Mouse (Mus musculus): ENCODE data around the gene Rbm43. TPM values are rescaled to one million over a fixed set of nuclear protein-coding genes. Genes with fewer than 3 reads are reported as not detected.
"Not testable (repeated sequence)": the region's sequence is repeated elsewhere in the genome, so short reads cannot be mapped to it uniquely, and the experiment has no call there.

Rbm43 gene
- polyA plus RNA-seq, 1 experiment from 2014 or later, result 3.6 TPM

DNA sequence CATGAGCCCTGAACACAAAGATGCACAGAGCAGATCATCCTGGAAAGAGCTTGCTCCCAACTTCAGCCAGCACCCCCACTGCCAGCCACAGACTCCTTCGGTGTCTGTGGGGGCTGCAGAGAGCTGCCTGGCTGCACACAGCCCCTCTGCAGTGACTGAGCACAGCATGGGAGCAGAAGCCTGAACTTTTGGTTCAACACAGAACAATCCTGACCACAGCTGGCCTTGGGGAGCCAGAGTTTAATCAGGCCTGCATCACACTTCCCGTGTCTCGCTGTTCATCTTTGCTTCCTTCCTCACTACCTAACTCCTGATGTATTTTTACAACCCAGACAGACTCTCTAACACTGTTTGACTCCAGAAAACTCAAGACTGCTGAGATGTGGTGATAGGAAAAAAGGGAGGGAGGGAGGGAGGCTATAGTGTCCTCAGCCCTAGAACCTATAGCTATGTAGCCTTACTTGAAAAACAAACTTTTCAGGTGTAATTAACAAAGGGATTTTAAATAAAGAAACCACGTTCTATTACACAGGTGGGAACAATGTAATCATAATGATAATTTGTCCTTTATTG is 27.3 kb downstream of the Rbm43 start:
- Histone ChIP-seq H3K27ac (replicated peaks) (no peak overlapping the region), H3K4me2 (no peak overlapping the region), H3K9me3 (no peaks in the 10 kb centered on the region), H3K4me1 (replicated peaks) (no peaks in the 10 kb centered on the region), H3K36me3 (no peaks in the 10 kb centered on the region), H3K27me3 (no peaks in the 10 kb centered on the region), H3K9ac (no peak overlapping the region), H3K4me3 (no peak overlapping the region)
- no peak for ATAC-seq (ENCODE audit: low read depth)
- 61% methylated on average over 4 of the region's 4 CpGs for WGBS

- no peak overlapping the region for H3K9ac ChIP-seq
- no peaks in the 10 kb centered on the region for H3K36me3 ChIP-seq
- H3K27ac ChIP-seq (replicated peaks), result no peak overlapping the region
- no peak overlapping the region for H3K4me3 ChIP-seq
- ATAC-seq (ENCODE audit: low read depth), result no peak
- H3K4me1 ChIP-seq (replicated peaks), result no peaks in the 10 kb centered on the region
- H3K4me2 ChIP-seq, result no peak overlapping the region
- 89% methylated on average over 8 of the region's 8 CpGs for WGBS
- H3K9me3 ChIP-seq, result no peaks in the 10 kb centered on the region
- H3K27me3 ChIP-seq, result no peaks in the 10 kb centered on the region
Observed at GRCm38 (mm10) chr2:51905637-51906036, 29.3 kb downstream of the Rbm43 start.

DNA sequence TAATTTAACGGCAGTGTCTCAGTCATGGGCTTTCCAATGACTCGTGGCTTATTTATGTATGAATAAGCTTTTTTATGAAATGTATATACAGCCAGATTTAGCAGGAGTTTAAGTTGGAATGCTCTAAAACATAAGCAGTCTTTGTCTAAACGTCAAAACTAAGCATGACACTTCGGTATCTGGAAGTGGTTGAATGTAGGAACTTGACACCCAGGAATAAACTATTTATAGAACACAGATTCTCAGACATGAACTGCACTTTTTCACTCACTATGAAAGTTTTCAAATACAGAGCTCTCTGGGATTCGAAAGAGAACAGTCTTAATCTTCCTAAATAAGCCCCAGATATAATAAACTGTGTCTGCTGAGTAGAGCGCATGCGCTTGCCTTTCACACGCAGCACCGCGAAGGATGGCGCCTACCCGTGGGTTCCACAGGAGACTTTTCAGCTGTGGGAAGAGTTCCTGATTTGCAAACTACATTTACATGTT is 42.5 kb downstream of the Rbm43 start:
- H3K9me3 ChIP-seq, result no peaks in the 10 kb centered on the region
- H3K27ac ChIP-seq (replicated peaks), result no peak overlapping the region
- ATAC-seq (ENCODE audit: low read depth), result no peak
- H3K4me3 ChIP-seq, result no peak overlapping the region
- no peaks in the 10 kb centered on the region for H3K4me1 ChIP-seq (replicated peaks)
- H3K4me2 ChIP-seq, result no peak overlapping the region
- no peaks in the 10 kb centered on the region for H3K27me3 ChIP-seq
- no peaks in the 10 kb centered on the region for H3K36me3 ChIP-seq
- H3K9ac ChIP-seq, result no peak overlapping the region
- 86% methylated on average over 12 of the region's 12 CpGs for WGBS

DNA sequence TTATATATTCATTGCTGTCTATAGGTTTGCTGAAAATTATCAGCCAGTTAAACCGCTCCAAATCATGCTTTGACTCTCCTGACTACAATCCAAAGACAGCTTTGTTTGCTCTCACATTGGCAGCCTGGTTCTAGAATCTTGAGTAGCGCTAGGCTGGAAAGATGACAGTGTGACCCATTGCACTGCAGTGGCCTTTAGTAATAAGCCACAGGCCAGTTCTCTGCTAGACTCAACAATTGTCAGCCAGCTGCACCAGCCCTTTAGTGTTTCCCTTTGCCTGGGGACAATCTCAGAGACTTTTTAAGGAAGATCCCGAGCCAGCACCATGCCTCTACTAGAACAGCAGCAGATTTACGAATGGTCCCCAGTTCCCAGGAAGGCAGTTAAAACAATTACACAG is 44.0 kb downstream of the Rbm43 start:
- Histone ChIP-seq H3K36me3 (no peaks in the 10 kb centered on the region), H3K4me1 (replicated peaks) (no peaks in the 10 kb centered on the region), H3K9ac (no peak overlapping the region), H3K27ac (replicated peaks) (no peak overlapping the region), H3K27me3 (no peaks in the 10 kb centered on the region), H3K4me3 (no peak overlapping the region), H3K9me3 (no peaks in the 10 kb centered on the region), H3K4me2 (no peak overlapping the region)
- WGBS, result 78% methylated on average over 4 of the region's 4 CpGs
- ATAC-seq (ENCODE audit: low read depth), result no peak

GRCm38 (mm10) chr2:51890139-51890538 is 44.8 kb downstream of the Rbm43 start:
- H3K4me2 ChIP-seq; H3K27me3 ChIP-seq; H3K9me3 ChIP-seq; H3K27ac ChIP-seq (replicated peaks); H3K4me1 ChIP-seq (replicated peaks); H3K36me3 ChIP-seq; H3K9ac ChIP-seq; ATAC-seq (ENCODE audit: low read depth); H3K4me3 ChIP-seq: not testable (repeated sequence)
- 98% methylated on average over 16 of the region's 26 CpGs for WGBS

DNA sequence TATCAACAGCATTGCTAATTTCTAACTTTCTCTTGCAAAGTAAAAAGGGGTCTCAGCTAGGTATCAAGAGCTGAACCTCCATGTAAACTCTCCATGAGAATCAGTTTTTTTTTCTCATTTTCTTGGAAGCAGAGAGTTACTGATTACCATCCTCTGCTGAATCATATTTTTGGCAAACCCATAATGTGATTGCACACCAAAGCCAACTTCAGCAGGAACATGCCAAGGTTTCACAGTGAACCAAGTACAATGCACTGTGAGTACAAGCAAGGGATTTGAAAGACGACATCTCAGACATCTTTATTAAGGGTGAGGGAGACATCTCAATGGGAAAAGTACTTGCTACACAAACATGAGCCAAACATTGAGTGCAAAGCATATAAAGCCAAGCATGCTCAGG is 54.8 kb downstream of the Rbm43 start:
- WGBS, result 85% methylated on average over 1 of the region's 1 CpGs
- Histone ChIP-seq H3K4me1 (replicated peaks) (no peaks in the 10 kb centered on the region), H3K4me3 (no peak overlapping the region), H3K36me3 (no peaks in the 10 kb centered on the region), H3K4me2 (no peak overlapping the region), H3K9ac (no peak overlapping the region), H3K9me3 (no peaks in the 10 kb centered on the region), H3K27ac (replicated peaks) (no peak overlapping the region), H3K27me3 (no peaks in the 10 kb centered on the region)
- no peak for ATAC-seq (ENCODE audit: low read depth)

Other genes with a start within 250 kb of the Rbm43 start
- 5.6 and 5.9 TPM in 2 replicates for gene Nmi, start 38.3 kb upstream of the Rbm43 start, polyA plus RNA-seq (2015; fragmentation: Nextera tagmentation; extraction: Ambion mirVana)
- 7.4 and 12.2 TPM in 2 replicates for gene Tnfaip6, start 102.8 kb upstream of the Rbm43 start, polyA plus RNA-seq (2015; fragmentation: Nextera tagmentation; extraction: Ambion mirVana)
- 19.8 and 20.2 TPM in 2 replicates for gene Rif1, start 137.7 kb upstream of the Rbm43 start, polyA plus RNA-seq (2015; fragmentation: Nextera tagmentation; extraction: Ambion mirVana)

All from neural tube, embryonic 13.5 days (tissue).